Mouse (Mus musculus): ENCODE data around the gene Ccnjl. TPM values are rescaled to one million over a fixed set of nuclear protein-coding genes. Genes with fewer than 3 reads are reported as not detected.

Ccnjl gene
- polyA plus RNA-seq, 1 experiment: 3.3 TPM

- DNase-seq (ENCODE audit: low spot score): no peak
These were observed 39.7 kb downstream of the Ccnjl start for GRCm38 (mm10) chr11:43568263-43568662.

DNA sequence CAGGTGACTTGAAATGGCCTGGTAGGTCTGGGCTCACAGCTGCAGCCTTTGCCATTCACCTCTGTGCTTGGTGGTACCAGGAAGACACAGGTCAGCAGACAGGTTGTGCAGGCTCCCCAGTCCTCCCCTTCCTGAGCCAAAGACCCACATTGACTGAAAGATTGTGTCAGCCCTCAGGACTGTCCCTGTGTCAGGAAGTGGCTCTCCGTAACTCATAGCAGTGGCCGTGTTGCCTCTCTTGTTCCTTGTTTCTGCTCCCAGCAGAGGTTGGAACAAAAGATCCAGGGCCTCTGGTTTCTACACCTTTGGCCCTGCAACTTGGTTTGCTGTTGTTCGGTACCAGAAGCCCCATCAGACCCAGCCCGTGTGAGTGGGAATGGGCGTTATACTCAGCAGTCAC lies 40.6 kb downstream of the Ccnjl start:
- no peak for DNase-seq (ENCODE audit: low spot score)

GRCm38 (mm10) chr11:43569595-43569994 lies 41.0 kb downstream of the Ccnjl start:
- no peak for DNase-seq (ENCODE audit: low spot score)

DNA sequence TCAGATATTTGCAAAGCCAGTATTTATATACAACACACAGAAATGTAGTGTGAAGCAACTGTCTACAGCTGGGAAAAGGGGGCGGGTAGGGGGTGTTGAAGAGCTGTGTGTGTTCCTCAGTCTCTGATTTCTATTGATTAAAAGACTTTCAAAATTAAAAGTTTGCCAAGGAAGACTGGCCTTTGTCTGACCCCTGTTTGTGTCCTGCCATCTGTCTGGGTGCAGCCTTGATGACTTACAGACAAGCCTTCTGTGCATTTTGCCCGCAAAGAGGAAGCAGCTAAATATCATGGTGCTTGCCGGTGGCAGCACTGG lies 46.4 kb downstream of the Ccnjl start:
- no peak for DNase-seq (ENCODE audit: low spot score)

GRCm38 (mm10) chr11:43575376-43576151 lies 47.0 kb downstream of the Ccnjl start:
- DNase-seq (ENCODE audit: low spot score): no peak

GRCm38 (mm10) chr11:43577713-43578478 lies 49.3 kb downstream of the Ccnjl start:
- no peak for DNase-seq (ENCODE audit: low spot score)

GRCm38 (mm10) chr11:43585211-43586005 lies 56.8 kb downstream of the Ccnjl start:
- DNase-seq (ENCODE audit: low spot score): no peak

- no peak for DNase-seq (ENCODE audit: low spot score)
These were observed 57.9 kb downstream of the Ccnjl start, which contains the start of gene 4933415A04Rik for GRCm38 (mm10) chr11:43586324-43587090. Gene 4933415A04Rik (plus strand): TSS chr11:43587040.

- DNase-seq (ENCODE audit: low spot score): no peak
These were observed 61.0 kb downstream of the Ccnjl start for GRCm38 (mm10) chr11:43589530-43590072.

GRCm38 (mm10) chr11:43601440-43601839 lies 72.9 kb downstream of the Ccnjl start, which contains the start of gene Fabp6:
Gene Fabp6 (minus strand): TSS chr11:43601540.
- DNase-seq (ENCODE audit: low spot score): no peak

DNA sequence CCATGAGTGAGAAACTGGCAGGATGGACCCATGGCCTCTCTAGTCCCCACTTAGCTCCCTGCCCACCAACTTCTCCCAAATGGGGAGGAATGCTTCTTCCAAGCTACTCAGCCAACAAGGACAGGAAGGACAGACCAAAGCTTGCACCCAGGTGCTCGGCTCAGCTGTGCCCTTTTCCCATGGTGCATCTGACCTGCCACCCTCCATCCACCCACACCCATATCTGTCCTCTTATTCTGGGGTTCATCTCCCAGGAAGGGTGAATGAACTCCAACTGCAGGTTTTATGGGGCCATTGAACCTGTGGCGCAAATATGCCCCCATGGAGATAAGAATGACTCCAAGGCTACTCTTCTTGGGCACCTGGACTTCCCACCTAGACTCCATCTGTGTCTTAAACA lies 75.6 kb downstream of the Ccnjl start:
- no peak for DNase-seq (ENCODE audit: low spot score)

- DNase-seq (ENCODE audit: low spot score): no peak
These were observed 76.3 kb downstream of the Ccnjl start for GRCm38 (mm10) chr11:43604891-43605290.

DNA sequence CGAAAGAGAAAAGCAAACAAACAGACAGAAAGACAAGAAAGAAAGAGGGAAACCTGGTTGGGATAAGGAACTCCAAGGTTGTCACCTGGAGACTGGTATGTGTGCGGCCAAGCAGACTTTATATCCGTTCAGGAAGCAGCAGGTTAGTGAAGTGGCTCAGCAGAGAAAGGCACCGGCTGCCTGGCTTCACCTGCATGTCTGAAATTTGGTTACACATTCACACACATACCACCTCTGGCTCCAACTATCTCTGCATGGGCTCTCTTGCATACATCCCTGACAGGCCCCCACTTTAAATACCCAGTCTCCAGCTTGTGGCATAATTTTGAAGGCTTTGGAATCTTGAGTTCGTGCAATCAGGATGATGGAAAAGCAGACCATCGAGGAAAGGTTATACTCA lies 77.3 kb downstream of the Ccnjl start:
- no peak for DNase-seq (ENCODE audit: low spot score)

- DNase-seq (ENCODE audit: low spot score): no peak
These were observed 79.9 kb downstream of the Ccnjl start for GRCm38 (mm10) chr11:43608440-43608839.

- DNase-seq (ENCODE audit: low spot score): no peak
These were observed 81.5 kb downstream of the Ccnjl start for GRCm38 (mm10) chr11:43610006-43610661.

DNA sequence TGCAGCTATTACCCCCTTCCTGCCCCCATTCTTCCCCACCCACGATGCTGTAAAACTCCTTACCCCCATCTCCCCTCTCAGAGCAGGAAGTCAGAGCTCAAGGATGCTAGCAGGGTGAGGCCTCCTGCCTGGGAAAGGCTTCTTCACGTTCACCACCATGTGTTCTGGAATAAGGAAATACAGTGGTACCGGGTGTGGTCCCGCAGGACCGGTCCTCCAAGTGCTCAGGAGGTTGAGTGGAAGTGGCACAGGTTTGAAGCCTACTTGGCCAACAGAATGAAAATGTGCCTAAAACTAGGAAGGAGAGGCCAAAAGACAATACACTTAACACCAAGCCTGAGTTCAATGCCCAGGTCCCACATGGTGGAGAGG lies 82.1 kb downstream of the Ccnjl start:
- no peak for DNase-seq (ENCODE audit: low spot score)

GRCm38 (mm10) chr11:43612834-43613488 lies 84.4 kb downstream of the Ccnjl start:
- DNase-seq (ENCODE audit: low spot score): peak; percentile 30

GRCm38 (mm10) chr11:43617924-43618323 lies 89.3 kb downstream of the Ccnjl start:
- DNase-seq (ENCODE audit: low spot score): no peak

DNA sequence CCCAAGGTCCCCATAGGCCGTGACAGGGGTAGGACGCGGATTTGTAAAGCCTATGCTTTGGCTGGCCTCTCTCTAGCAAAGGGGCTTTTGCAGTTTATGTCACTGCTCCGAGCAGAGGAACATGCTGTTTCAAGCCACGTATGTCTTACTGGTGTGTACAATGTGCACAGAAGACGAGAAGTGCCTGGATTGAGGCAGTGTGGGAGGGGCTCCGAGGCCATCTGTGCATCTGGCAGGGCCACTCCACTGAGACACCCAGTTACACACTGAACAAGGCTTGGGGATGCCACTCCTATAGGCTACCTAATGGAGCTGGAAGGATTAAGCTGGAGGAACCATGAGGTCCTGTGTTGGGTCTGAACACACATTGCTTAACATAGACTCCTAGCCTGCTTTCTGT lies 89.8 kb downstream of the Ccnjl start:
- DNase-seq (ENCODE audit: low spot score): no peak

DNA sequence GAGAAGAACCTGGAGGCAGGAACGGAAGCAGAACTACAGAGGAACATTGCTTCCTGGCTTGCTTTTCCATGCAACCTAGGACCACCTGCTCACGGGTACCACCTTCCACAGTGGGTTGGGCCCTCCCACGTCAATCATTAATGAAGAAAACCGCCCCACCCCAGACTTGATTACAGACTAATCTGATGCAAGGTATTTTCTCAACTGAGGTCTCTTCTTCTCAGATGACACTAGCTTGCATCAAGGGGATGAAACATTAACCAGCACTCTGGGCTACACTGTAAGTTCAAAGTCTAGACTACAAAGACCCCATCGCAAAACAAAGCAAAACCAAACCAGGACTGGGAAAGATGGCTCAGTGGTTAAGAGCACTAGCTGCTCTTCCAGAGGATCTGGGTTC lies 93.2 kb downstream of the Ccnjl start:
- no peak for DNase-seq (ENCODE audit: low spot score)
